14 mouse cellular contexts compared by ENCODE assay signal in the genomic region with DNA sequence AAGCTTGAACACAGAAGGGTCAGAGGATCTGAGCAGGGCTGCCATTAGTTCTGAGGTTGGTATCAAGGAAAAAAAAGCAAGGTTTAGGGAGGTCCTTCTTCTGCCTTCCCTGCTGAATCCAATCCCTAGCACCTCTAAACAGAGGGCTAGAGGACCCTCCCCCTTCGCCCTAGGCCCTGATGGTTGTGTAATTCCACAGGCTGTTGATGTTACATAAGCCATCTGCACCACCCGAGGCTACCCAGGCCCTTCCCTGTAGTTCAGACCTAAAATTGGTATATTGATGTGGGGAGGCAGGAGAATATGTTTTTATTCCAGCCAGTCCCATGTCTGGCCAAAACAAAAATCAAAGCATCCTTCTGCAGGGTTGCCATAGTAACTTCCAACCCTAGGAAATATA. TPM values are rescaled to one million over a fixed set of nuclear protein-coding genes. Genes with fewer than 3 reads are reported as not detected.
DNase-seq lines count a peak whose midpoint lies in the region; ATAC-seq and TF ChIP-seq lines count a peak whose summit lies in the region.
"Had no signal": no experiment of that assay in that cellular context is flagged by ENCODE, and none has a peak within 500 bp of the region (broad histone marks: within the 10 kb centered on the region; RNA-seq: fewer than 3 reads in every experiment).

No protein-coding gene starts in this region.

- 66% methylated on average over 2 of the region's 2 CpGs for WGBS in midbrain, embryonic 13.5 days
- 69% methylated on average over 2 of the region's 2 CpGs for WGBS in midbrain, embryonic 10.5 days
- WGBS in forebrain, embryonic 16.5 days: 53% methylated on average over 2 of the region's 2 CpGs
- WGBS in olfactory bulb, adult 2 months: 30% methylated on average over 2 of the region's 2 CpGs
- WGBS in liver, embryonic 12.5 days (ENCODE audit: insufficient replicate concordance): 37% methylated on average over 2 of the region's 2 CpGs

- no peak overlapping the region for H3K9ac ChIP-seq in midbrain, embryonic 13.5 days (replicated peaks)
- H3K9ac ChIP-seq in forebrain, embryonic 16.5 days (replicated peaks; ENCODE audit: low read depth, low read length): no peak overlapping the region
- no peak overlapping the region for H3K9ac ChIP-seq in liver, embryonic 12.5 days
- H3K9ac ChIP-seq: heart, embryonic 15.5 days; kidney, embryonic 15.5 days had no signal

- H3K4me3 ChIP-seq in midbrain, embryonic 13.5 days (replicated peaks): no peak overlapping the region
- H3K4me3 ChIP-seq in midbrain, embryonic 10.5 days: no peak overlapping the region
- peak overlapping the region; percentile 42; the same call in 1 of the 2 replicates for H3K4me3 ChIP-seq in forebrain, embryonic 16.5 days (replicated peaks; ENCODE audit: low read length)
- H3K4me3 ChIP-seq in olfactory bulb, adult 2 months (ENCODE audit: insufficient read depth, low read depth, low read length): peak overlapping the region; percentile 56
- H3K4me3 ChIP-seq in liver, embryonic 12.5 days: no peak overlapping the region
- H3K4me3 ChIP-seq: heart, embryonic 15.5 days; kidney, embryonic 15.5 days had no signal

- peaks cover 15% of the 10 kb centered on the region; the same call in 1 of the 2 replicates for H3K27me3 ChIP-seq in midbrain, embryonic 13.5 days
- H3K27me3 ChIP-seq in midbrain, embryonic 10.5 days (ENCODE audit: low read depth, poor library complexity, severe bottlenecking): peaks cover 34% of the 10 kb centered on the region
- no peaks in the 10 kb centered on the region for H3K27me3 ChIP-seq in forebrain, embryonic 16.5 days (replicated peaks; ENCODE audit: control insufficient read depth, insufficient read depth, low read length)
- peaks cover 74% of the 10 kb centered on the region for H3K27me3 ChIP-seq in liver, embryonic 12.5 days (replicated peaks)

- ATAC-seq in midbrain, embryonic 13.5 days: 0 out of 2 replicates have a peak, but pooled peaks have one; percentile 1
- no peak for ATAC-seq in forebrain, embryonic 16.5 days
- no peak for ATAC-seq in liver, embryonic 12.5 days

- no peak for DNase-seq in midbrain, embryonic 10.5 days (ENCODE audit: low spot score)
- peak; percentile 38 to 47 for DNase-seq in left cerebral cortex, postnatal 36 days (ENCODE audit: low spot score in 2 of 2)
- DNase-seq in thymus, postnatal 14 days: no peak
- DNase-seq in gastrocnemius, postnatal 14 days: no peak

- H3K27ac ChIP-seq in midbrain, embryonic 13.5 days: no peak overlapping the region
- no peak overlapping the region for H3K27ac ChIP-seq in midbrain, embryonic 10.5 days (replicated peaks)
- H3K27ac ChIP-seq in forebrain, embryonic 16.5 days (ENCODE audit: low read length): no peak overlapping the region; the same call in 1 of the 2 replicates
- peak overlapping the region; percentile 54 for H3K27ac ChIP-seq in olfactory bulb, adult 2 months (ENCODE audit: insufficient read depth, low read depth, low read length)
- H3K27ac ChIP-seq in liver, embryonic 12.5 days: no peak overlapping the region
- H3K27ac ChIP-seq: heart, embryonic 15.5 days; kidney, embryonic 15.5 days had no signal

- TF ChIP-seq POLR2A in olfactory bulb, adult 2 months (IDR thresholded peaks at IDR 0.05; ENCODE audit: insufficient read depth, low read depth, low read length): no peak

- intact Hi-C loops in left cerebral cortex, postnatal 36 days (cut with DNase I): loop anchor here (2.0 kb wide), 1 partner anchor 28 kb away; no protein-coding TSS in a partner anchor
- intact Hi-C loops in gastrocnemius, postnatal 14 days (cut with DNase I; ENCODE audit: low total_unique reads): no loop called here

- no peak for TF ChIP-seq CTCF in olfactory bulb, adult 2 months (IDR thresholded peaks at IDR 0.05; ENCODE audit: insufficient read depth, low read depth, low read length)

- no peaks in the 10 kb centered on the region for H3K36me3 ChIP-seq in midbrain, embryonic 13.5 days
- H3K36me3 ChIP-seq in midbrain, embryonic 10.5 days: no peaks in the 10 kb centered on the region
- no peaks in the 10 kb centered on the region for H3K36me3 ChIP-seq in forebrain, embryonic 16.5 days (ENCODE audit: control insufficient read depth, insufficient read depth)
- H3K36me3 ChIP-seq in liver, embryonic 12.5 days: no peaks in the 10 kb centered on the region
- H3K36me3 ChIP-seq: G1E; heart, embryonic 15.5 days; kidney, embryonic 15.5 days had no signal

- peaks cover 24% of the 10 kb centered on the region for H3K4me1 ChIP-seq in midbrain, embryonic 13.5 days (replicated peaks)
- H3K4me1 ChIP-seq in midbrain, embryonic 10.5 days: peaks cover 17% of the 10 kb centered on the region
- peaks cover 25% of the 10 kb centered on the region for H3K4me1 ChIP-seq in forebrain, embryonic 16.5 days (replicated peaks; ENCODE audit: control insufficient read depth, insufficient read depth, low read length)
- H3K4me1 ChIP-seq in olfactory bulb, adult 2 months (ENCODE audit: control insufficient read depth, insufficient read depth, low read length): peaks cover 41% of the 10 kb centered on the region
- H3K4me1 ChIP-seq in liver, embryonic 12.5 days: no peaks in the 10 kb centered on the region
- H3K4me1 ChIP-seq: heart, embryonic 15.5 days had no signal

- H3K9me3 ChIP-seq in midbrain, embryonic 13.5 days: no peaks in the 10 kb centered on the region
- no peaks in the 10 kb centered on the region for H3K9me3 ChIP-seq in midbrain, embryonic 10.5 days (replicated peaks)
- no peaks in the 10 kb centered on the region for H3K9me3 ChIP-seq in forebrain, embryonic 16.5 days (ENCODE audit: control insufficient read depth, low read length)
- H3K9me3 ChIP-seq in liver, embryonic 12.5 days (replicated peaks): no peaks in the 10 kb centered on the region
- H3K9me3 ChIP-seq: G1E; heart, embryonic 15.5 days; kidney, embryonic 15.5 days had no signal

- peak overlapping the region; percentile 63 for H3K4me2 ChIP-seq in midbrain, embryonic 13.5 days (replicated peaks)
- peak overlapping the region; percentile 63 for H3K4me2 ChIP-seq in forebrain, embryonic 16.5 days (ENCODE audit: low read length)
- H3K4me2 ChIP-seq in liver, embryonic 12.5 days: no peak overlapping the region
- H3K4me2 ChIP-seq: heart, embryonic 15.5 days; kidney, embryonic 15.5 days had no signal

RNA-seq across cellular contexts. Expression of gene Faim2, which starts 1.3 kb away (rescaled TPM):
- polyA plus RNA-seq in midbrain, embryonic 13.5 days (2015; fragmentation: Nextera tagmentation; extraction: Ambion mirVana): 9.5 and 12.1 TPM in 2 replicates
- 0.86 and 1.1 TPM in 2 replicates for polyA plus RNA-seq in midbrain, embryonic 10.5 days (2016; fragmentation: Nextera tagmentation; extraction: Ambion mirVana)
- polyA plus RNA-seq in forebrain, embryonic 16.5 days (2015; fragmentation: Nextera tagmentation; extraction: Ambion mirVana): 20.8 and 29.8 TPM in 2 replicates
- total RNA-seq in left cerebral cortex, postnatal 36 days (2021): 100 to 1,000 TPM; 365 to 407 TPM
- not detected in 2 replicates for polyA plus RNA-seq in olfactory bulb, adult 2 months (2012; ENCODE audit: insufficient read depth, insufficient read length, low replicate concordance, missing spikeins)
- polyA plus RNA-seq in liver, embryonic 12.5 days (2016; fragmentation: Nextera tagmentation; extraction: Ambion mirVana): 0.08 and 0.23 TPM in 2 replicates
- under 1 TPM; 0.14 to 0.16 TPM for total RNA-seq in gastrocnemius, postnatal 14 days (2021)
- total RNA-seq: monocyte, adult 5-6 weeks had no signal
- polyA plus RNA-seq: G1E; limb, embryonic 11.5 days had no signal

RNA-seq across cellular contexts. Expression of gene Bcdin3d, which starts 52.2 kb away (rescaled TPM):
- polyA plus RNA-seq in midbrain, embryonic 13.5 days (2015; fragmentation: Nextera tagmentation; extraction: Ambion mirVana): 26.5 and 26.9 TPM in 2 replicates
- polyA plus RNA-seq in midbrain, embryonic 10.5 days (2016; fragmentation: Nextera tagmentation; extraction: Ambion mirVana): 21.3 and 22.1 TPM in 2 replicates
- polyA plus RNA-seq in forebrain, embryonic 16.5 days (2015; fragmentation: Nextera tagmentation; extraction: Ambion mirVana): 23.5 and 24.4 TPM in 2 replicates
- total RNA-seq in left cerebral cortex, postnatal 36 days (2021): 1 to 10 TPM; 3.9 to 6.6 TPM
- polyA plus RNA-seq in olfactory bulb, adult 2 months (2012; ENCODE audit: insufficient read depth, insufficient read length, low replicate concordance, missing spikeins): not detected in 2 replicates
- 7.9 TPM in 2 replicates for polyA plus RNA-seq in liver, embryonic 12.5 days (2016; fragmentation: Nextera tagmentation; extraction: Ambion mirVana)
- total RNA-seq in gastrocnemius, postnatal 14 days (2021): 1 to 10 TPM; 3.9 to 5.0 TPM

RNA-seq across cellular contexts. Expression of gene Aqp2, which starts 52.2 kb away (rescaled TPM):
- polyA plus RNA-seq in midbrain, embryonic 13.5 days (2015; fragmentation: Nextera tagmentation; extraction: Ambion mirVana): not detected in 2 replicates
- polyA plus RNA-seq in midbrain, embryonic 10.5 days (2016; fragmentation: Nextera tagmentation; extraction: Ambion mirVana): not detected in 2 replicates
- polyA plus RNA-seq in forebrain, embryonic 16.5 days (2015; fragmentation: Nextera tagmentation; extraction: Ambion mirVana): 0.17 TPM in 1 of 2 replicates, not detected in the other
- not detected for total RNA-seq in left cerebral cortex, postnatal 36 days (2021)
- not detected in 2 replicates for polyA plus RNA-seq in olfactory bulb, adult 2 months (2012; ENCODE audit: insufficient read depth, insufficient read length, low replicate concordance, missing spikeins)
- not detected in 2 replicates for polyA plus RNA-seq in liver, embryonic 12.5 days (2016; fragmentation: Nextera tagmentation; extraction: Ambion mirVana)
- not detected for total RNA-seq in gastrocnemius, postnatal 14 days (2021)
- total RNA-seq: monocyte, adult 5-6 weeks had no signal
- polyA plus RNA-seq: G1E; heart, embryonic 15.5 days; limb, embryonic 11.5 days; small intestine, adult 2 months had no signal

Comparison
In these comparisons a context has a peak if more than half of its experiments do, and no peak if none do; other contexts are left out.
1. H3K4me3 ChIP-seq: peak in forebrain, embryonic 16.5 days (single experiment) and olfactory bulb, adult 2 months (single experiment); none in midbrain, embryonic 13.5 days (single experiment), midbrain, embryonic 10.5 days (single experiment) and liver, embryonic 12.5 days (single experiment).
2. DNase-seq: peak in left cerebral cortex, postnatal 36 days (2 of 2); none in midbrain, embryonic 10.5 days (single experiment), thymus, postnatal 14 days (single experiment) and gastrocnemius, postnatal 14 days (single experiment).